In the genomic region with DNA sequence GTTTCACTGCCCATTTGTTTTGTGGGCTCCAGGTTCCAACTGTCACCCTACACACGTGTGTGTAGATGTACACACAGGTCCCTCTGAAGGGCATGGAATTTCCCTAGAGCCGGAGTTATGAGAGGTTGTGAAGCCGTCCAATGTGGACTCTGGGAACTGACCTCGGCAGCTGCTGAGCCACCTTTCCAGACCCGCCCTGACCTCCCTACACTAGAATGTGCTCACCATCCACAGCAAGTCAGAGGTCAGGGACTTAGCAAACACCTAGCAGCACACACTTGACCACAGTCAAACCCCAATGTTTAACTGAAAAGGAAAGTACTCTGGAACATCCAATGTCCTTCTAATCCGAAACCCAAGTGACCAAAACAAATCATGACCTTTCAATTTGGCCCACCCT, we compare ENCODE assay signal across 8 mouse cellular contexts.
"Had no signal": no experiment of that assay in that cellular context is flagged by ENCODE, and none has a peak within 500 bp of the region (broad histone marks: within the 10 kb centered on the region; RNA-seq: fewer than 3 reads in every experiment).

No protein-coding gene starts in this region.

- H3K9me3 ChIP-seq: hindbrain, embryonic 12.5 days; limb, embryonic 10.5 days; midbrain, embryonic 10.5 days; neural tube, embryonic 12.5 days had no signal

- H3K27ac ChIP-seq: hindbrain, embryonic 12.5 days; kidney, postnatal 0 days; limb, embryonic 10.5 days; midbrain, embryonic 10.5 days; neural tube, embryonic 12.5 days had no signal

- H3K9ac ChIP-seq: hindbrain, embryonic 12.5 days; neural tube, embryonic 12.5 days had no signal

- H3K27me3 ChIP-seq: hindbrain, embryonic 12.5 days; neural tube, embryonic 12.5 days had no signal

- DNase-seq: kidney, adult 11 months; kidney, postnatal 36 days; midbrain, embryonic 14.5 days had no signal

- H3K4me3 ChIP-seq: hindbrain, embryonic 12.5 days; limb, embryonic 10.5 days; midbrain, embryonic 10.5 days; neural tube, embryonic 12.5 days had no signal

- H3K4me2 ChIP-seq: hindbrain, embryonic 12.5 days; neural tube, embryonic 12.5 days had no signal

- H3K4me1 ChIP-seq: hindbrain, embryonic 12.5 days; limb, embryonic 10.5 days; midbrain, embryonic 10.5 days; neural tube, embryonic 12.5 days had no signal
